Mouse (Mus musculus) neutrophil, adult 65 days (primary cell): ENCODE measurements around the gene Olfr64. TPM values are rescaled to one million over a fixed set of nuclear protein-coding genes. Genes with fewer than 3 reads are reported as not detected.

Source experiments
- total RNA-seq: library from RNA; stranded (reverse); gene quantifications from 2 replicates; pipeline ENCODE4 v1.2.4, GENCODE M21; 2023

The Olfr64 gene
- not detected in 2 replicates for total RNA-seq

GRCm38 (mm10) chr7:103894385-103894784 lies at the start of gene Olfr64:
Gene Olfr64 (minus strand): TSS chr7:103894485.

GRCm38 (mm10) chr7:103934264-103934663 lies 40.0 kb upstream of the Olfr64 start, which contains the start of gene Olfr632:
Gene Olfr632 (plus strand): TSS chr7:103934347.

GRCm38 (mm10) chr7:103928525-103928924 lies 34.2 kb upstream of the Olfr64 start, which contains the start of gene Olfr631:
Gene Olfr631 (plus strand): TSS chr7:103928825.

GRCm38 (mm10) chr7:103903187-103903586 lies 8.9 kb upstream of the Olfr64 start, which contains the start of gene Olfr65:
Gene Olfr65 (plus strand): TSS chr7:103903487.

GRCm38 (mm10) chr7:103886152-103886551 lies 8.1 kb downstream of the Olfr64 start, which contains the start of gene Olfr66:
Gene Olfr66 (minus strand): TSS chr7:103886252.

GRCm38 (mm10) chr7:103853090-103853489 lies 41.2 kb downstream of the Olfr64 start, which contains the start of gene Hbb-y:
Gene Hbb-y (minus strand): TSS chr7:103853216.

GRCm38 (mm10) chr7:103843034-103843433 lies 51.3 kb downstream of the Olfr64 start, which contains the start of gene Hbb-bh1:
Gene Hbb-bh1 (minus strand): TSS chr7:103843164.

GRCm38 (mm10) chr7:103840268-103840667 lies 54.0 kb downstream of the Olfr64 start, which contains the start of gene Hbb-bh2:
Gene Hbb-bh2 (minus strand): TSS chr7:103840520.

Other genes with a start within 250 kb of the Olfr64 start
- not detected in 2 replicates for gene Olfr623, start 230.8 kb downstream of the Olfr64 start, total RNA-seq
- gene Olfr624, start 223.3 kb downstream of the Olfr64 start, total RNA-seq = not detected in 2 replicates
- not detected in 2 replicates for gene Olfr625-ps1, start 211.8 kb downstream of the Olfr64 start, total RNA-seq
- not detected in 2 replicates for gene Olfr243, start 179.8 kb downstream of the Olfr64 start, total RNA-seq
- gene Olfr628, start 164.1 kb downstream of the Olfr64 start, total RNA-seq = not detected in 2 replicates
- not detected in 2 replicates for gene Olfr629, start 149.5 kb downstream of the Olfr64 start, total RNA-seq
- not detected in 2 replicates for gene Olfr630, start 137.2 kb downstream of the Olfr64 start, total RNA-seq
- not detected in 2 replicates for gene Olfr69, start 122.9 kb downstream of the Olfr64 start, total RNA-seq
- gene Olfr68, start 114.8 kb downstream of the Olfr64 start, total RNA-seq = not detected in 2 replicates
- not detected in 2 replicates for gene Olfr67, start 102.7 kb downstream of the Olfr64 start, total RNA-seq
- 16.2 and 21.8 TPM in 2 replicates for gene Hbb-bt, start 80.5 kb downstream of the Olfr64 start, total RNA-seq
- 59.0 and 111 TPM in 2 replicates for gene Hbb-bs, start 66.4 kb downstream of the Olfr64 start, total RNA-seq
- not detected in 2 replicates for gene Hbb-bh2, start 54.0 kb downstream of the Olfr64 start, total RNA-seq
- gene Hbb-bh1, start 51.3 kb downstream of the Olfr64 start, total RNA-seq = not detected in 2 replicates
- not detected in 2 replicates for gene Hbb-y, start 41.3 kb downstream of the Olfr64 start, total RNA-seq
- not detected in 2 replicates for gene Olfr66, start 8.2 kb downstream of the Olfr64 start, total RNA-seq
- gene Olfr65, start 9.0 kb upstream of the Olfr64 start, total RNA-seq = not detected in 2 replicates
- gene Olfr631, start 34.3 kb upstream of the Olfr64 start, total RNA-seq = not detected in 2 replicates
- not detected in 2 replicates for gene Olfr632, start 39.9 kb upstream of the Olfr64 start, total RNA-seq
- not detected in 2 replicates for gene Olfr633, start 50.0 kb upstream of the Olfr64 start, total RNA-seq
- gene Olfr635, start 76.7 kb upstream of the Olfr64 start, total RNA-seq = not detected in 2 replicates
- gene Olfr638, start 104.3 kb upstream of the Olfr64 start, total RNA-seq = not detected in 2 replicates
- gene Olfr639, start 122.8 kb upstream of the Olfr64 start, total RNA-seq = 0.07 and 0.09 TPM in 2 replicates
- gene Olfr640, start 131.1 kb upstream of the Olfr64 start, total RNA-seq = not detected in 2 replicates
- gene Olfr641, start 141.0 kb upstream of the Olfr64 start, total RNA-seq = not detected in 2 replicates
- gene Olfr642, start 158.2 kb upstream of the Olfr64 start, total RNA-seq = not detected in 2 replicates
- not detected in 2 replicates for gene 4930516K23Rik, start 167.0 kb upstream of the Olfr64 start, total RNA-seq
- not detected in 2 replicates for gene Olfr644, start 177.4 kb upstream of the Olfr64 start, total RNA-seq
- gene Olfr645, start 191.0 kb upstream of the Olfr64 start, total RNA-seq = not detected in 2 replicates
- 0.11 TPM in 1 of 2 replicates, not detected in the other for gene Olfr646, start 210.4 kb upstream of the Olfr64 start, total RNA-seq
- gene Ubqln5, start 235.3 kb upstream of the Olfr64 start, total RNA-seq = not detected in 2 replicates
- not detected in 2 replicates for gene Olfr643, start 242.9 kb upstream of the Olfr64 start, total RNA-seq
- not detected in 2 replicates for gene Ubqln3, start 248.8 kb upstream of the Olfr64 start, total RNA-seq